In the genomic region with DNA sequence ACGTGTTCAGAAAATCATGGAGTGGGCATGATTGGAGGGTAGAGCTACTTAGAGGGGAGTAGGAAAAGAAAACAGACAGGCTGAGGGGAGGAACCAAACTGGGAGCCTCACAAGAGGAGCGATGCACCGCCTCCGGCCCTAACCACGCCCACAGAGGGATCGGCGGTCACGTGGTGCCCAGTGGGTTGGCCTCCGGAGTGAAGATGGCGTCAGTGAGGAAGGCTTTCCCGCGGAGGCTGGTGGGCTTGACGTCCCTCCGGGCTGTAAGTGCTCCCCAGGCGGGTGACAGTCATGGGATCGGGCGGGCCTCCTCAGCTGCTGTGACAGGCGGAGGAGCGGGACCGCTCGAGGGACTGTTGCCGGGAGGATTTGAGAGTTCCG, we compare ENCODE assay signal across 8 mouse cellular contexts. TPM values are rescaled to one million over a fixed set of nuclear protein-coding genes. Genes with fewer than 3 reads are reported as not detected.
A peak's percentile ranks its signal among the peaks of the same experiment; 100 is the strongest.
DNase-seq lines count a peak whose midpoint lies in the region; ATAC-seq lines count a peak whose summit lies in the region.

A gene (plus strand): TSS at position 171 of the 381 bp plus-strand sequence.

- no peaks in the 10 kb centered on the region; the same call in 1 of the 2 replicates for H3K36me3 ChIP-seq in forebrain, embryonic 11.5 days (ENCODE audit: control insufficient read depth, insufficient read depth, low read length)
- peaks cover 5% of the 10 kb centered on the region for H3K36me3 ChIP-seq in heart, embryonic 16.5 days (ENCODE audit: control insufficient read depth, insufficient read depth)
- peaks cover 10% of the 10 kb centered on the region for H3K36me3 ChIP-seq in liver, embryonic 15.5 days (replicated peaks)
- H3K36me3 ChIP-seq in neural tube, embryonic 12.5 days, result no peaks in the 10 kb centered on the region

- peak within 1 kb of the TSS; percentile 88 for H3K4me2 ChIP-seq in forebrain, embryonic 11.5 days (ENCODE audit: low read depth, low read length, severe bottlenecking)
- H3K4me2 ChIP-seq in heart, embryonic 16.5 days (ENCODE audit: low read depth, low read length), result peak within 1 kb of the TSS; percentile 89
- peak within 1 kb of the TSS; percentile 90 for H3K4me2 ChIP-seq in liver, embryonic 15.5 days
- peak within 1 kb of the TSS; percentile 87 for H3K4me2 ChIP-seq in neural tube, embryonic 12.5 days (replicated peaks)

- DNase-seq in CD8-positive naive resting alpha-beta T cell, adult 2 months (ENCODE audit: low read depth in 2 of 2, low spot score in 2 of 2), result peak; percentile 86 to 93
- peak; percentile 92 for DNase-seq in c-Kit-positive CD71-negative TER-119-negative erythroid progenitor cells, embryonic 14.5 days (ENCODE audit: low read depth)
- DNase-seq in forebrain, embryonic 11.5 days (ENCODE audit: low spot score), result peak; percentile 96
- DNase-seq in kidney, postnatal 36 days, result peak; percentile 96 to 99
- DNase-seq in telencephalon, adult 2 months (ENCODE audit: low read depth, low spot score), result peak; percentile 84

- no peak within 1 kb of the TSS for H3K27ac ChIP-seq in forebrain, embryonic 11.5 days (ENCODE audit: low read depth, low read length)
- peak within 1 kb of the TSS; percentile 72 for H3K27ac ChIP-seq in heart, embryonic 16.5 days (ENCODE audit: low read length)
- peak within 1 kb of the TSS; percentile 80 for H3K27ac ChIP-seq in liver, embryonic 15.5 days (replicated peaks)
- no peak within 1 kb of the TSS for H3K27ac ChIP-seq in neural tube, embryonic 12.5 days

- peak; percentile 93 for ATAC-seq in forebrain, embryonic 11.5 days (replicated peaks; ENCODE audit: low FRiP score)
- peak; percentile 91 for ATAC-seq in heart, embryonic 16.5 days (replicated peaks; ENCODE audit: extremely low read depth, insufficient read depth, low FRiP score)
- peak; percentile 78 for ATAC-seq in liver, embryonic 15.5 days (ENCODE audit: insufficient read depth)
- peak; percentile 91 for ATAC-seq in neural tube, embryonic 12.5 days (ENCODE audit: low FRiP score, low read depth)

- H3K27me3 ChIP-seq in forebrain, embryonic 11.5 days (ENCODE audit: control insufficient read depth, insufficient read depth, low read length), result no peaks in the 10 kb centered on the region
- H3K27me3 ChIP-seq in heart, embryonic 16.5 days (ENCODE audit: control insufficient read depth, insufficient read depth, low read length), result no peaks in the 10 kb centered on the region
- H3K27me3 ChIP-seq in liver, embryonic 15.5 days, result no peaks in the 10 kb centered on the region
- no peaks in the 10 kb centered on the region for H3K27me3 ChIP-seq in neural tube, embryonic 12.5 days (replicated peaks)

- peak within 1 kb of the TSS; percentile 79 for H3K4me3 ChIP-seq in forebrain, embryonic 11.5 days (ENCODE audit: low read depth, low read length)
- peak within 1 kb of the TSS; percentile 74 for H3K4me3 ChIP-seq in heart, embryonic 16.5 days (ENCODE audit: low read length)
- H3K4me3 ChIP-seq in liver, embryonic 15.5 days (replicated peaks), result peak within 1 kb of the TSS; percentile 86
- H3K4me3 ChIP-seq in neural tube, embryonic 12.5 days, result peak within 1 kb of the TSS; percentile 61

- WGBS in forebrain, embryonic 11.5 days, result 0% methylated on average over 23 of the region's 23 CpGs
- WGBS in heart, embryonic 16.5 days, result under 1% methylated on average over 22 of the region's 23 CpGs
- WGBS in liver, embryonic 15.5 days (ENCODE audit: insufficient replicate concordance), result under 1% methylated on average over 23 of the region's 23 CpGs
- WGBS in neural tube, embryonic 12.5 days, result under 1% methylated on average over 23 of the region's 23 CpGs

- peak within 1 kb of the TSS; percentile 74 for H3K9ac ChIP-seq in forebrain, embryonic 11.5 days (ENCODE audit: low read length)
- peak within 1 kb of the TSS; percentile 84 for H3K9ac ChIP-seq in heart, embryonic 16.5 days (ENCODE audit: low read length)
- peak within 1 kb of the TSS; percentile 92 for H3K9ac ChIP-seq in liver, embryonic 15.5 days
- peak within 1 kb of the TSS; percentile 68 for H3K9ac ChIP-seq in neural tube, embryonic 12.5 days

- H3K9me3 ChIP-seq in forebrain, embryonic 11.5 days (ENCODE audit: control insufficient read depth, low read length), result no peaks in the 10 kb centered on the region
- peaks cover 3% of the 10 kb centered on the region; the same call in 1 of the 2 replicates for H3K9me3 ChIP-seq in heart, embryonic 16.5 days (replicated peaks; ENCODE audit: control insufficient read depth, low read length)
- no peaks in the 10 kb centered on the region for H3K9me3 ChIP-seq in liver, embryonic 15.5 days (replicated peaks)
- H3K9me3 ChIP-seq in neural tube, embryonic 12.5 days, result no peaks in the 10 kb centered on the region

- 0 out of 2 replicates have a peak, but pooled peaks cover 3% of the 10 kb centered on the region for H3K4me1 ChIP-seq in forebrain, embryonic 11.5 days (replicated peaks; ENCODE audit: control insufficient read depth, insufficient read depth, low read length)
- H3K4me1 ChIP-seq in heart, embryonic 16.5 days (ENCODE audit: control insufficient read depth, insufficient read depth, low read length), result peaks cover 27% of the 10 kb centered on the region
- H3K4me1 ChIP-seq in liver, embryonic 15.5 days (replicated peaks), result peaks cover 57% of the 10 kb centered on the region
- peaks cover 17% of the 10 kb centered on the region for H3K4me1 ChIP-seq in neural tube, embryonic 12.5 days

RNA-seq across cellular contexts. Expression of the gene that starts here (rescaled TPM):
- polyA plus RNA-seq in forebrain, embryonic 11.5 days (2014; fragmentation: Nextera tagmentation; extraction: Ambion mirVana), result 55.9 and 59.9 TPM in 2 replicates
- polyA plus RNA-seq in heart, embryonic 16.5 days (2015; fragmentation: Nextera tagmentation; extraction: Ambion mirVana), result 94.3 and 99.6 TPM in 2 replicates
- polyA plus RNA-seq in liver, embryonic 15.5 days (2015; fragmentation: Nextera tagmentation; extraction: Ambion mirVana), result 91.4 and 96.5 TPM in 2 replicates
- polyA plus RNA-seq in neural tube, embryonic 12.5 days (2016; fragmentation: Nextera tagmentation; extraction: Ambion mirVana), result 55.9 and 56.6 TPM in 2 replicates

Comparison
In these comparisons a context has a peak if more than half of its experiments do, and no peak if none do; other contexts are left out.
1. H3K27ac ChIP-seq: peak in heart, embryonic 16.5 days (single experiment) and liver, embryonic 15.5 days (single experiment); none in forebrain, embryonic 11.5 days (single experiment) and neural tube, embryonic 12.5 days (single experiment).
2. Peak in every context shown above with its lines, with median percentiles within 50 percentile points of each other: DNase-seq, ATAC-seq, H3K4me2 ChIP-seq, H3K4me3 ChIP-seq and H3K9ac ChIP-seq.